Mouse (Mus musculus) CD4-positive helper T cell, adult 2 months (primary cell): ENCODE data around the gene Pnp.
"Not testable (repeated sequence)": the region's sequence is repeated elsewhere in the genome, so short reads cannot be mapped to it uniquely, and the experiment has no call there.

Source experiments
- DNase-seq: peaks from one replicate; pipeline ENCODE4 v3.0.0-alpha.2; 2012; ENCODE audit warnings: low read depth, missing footprints, low spot score

Pnp gene

DNA sequence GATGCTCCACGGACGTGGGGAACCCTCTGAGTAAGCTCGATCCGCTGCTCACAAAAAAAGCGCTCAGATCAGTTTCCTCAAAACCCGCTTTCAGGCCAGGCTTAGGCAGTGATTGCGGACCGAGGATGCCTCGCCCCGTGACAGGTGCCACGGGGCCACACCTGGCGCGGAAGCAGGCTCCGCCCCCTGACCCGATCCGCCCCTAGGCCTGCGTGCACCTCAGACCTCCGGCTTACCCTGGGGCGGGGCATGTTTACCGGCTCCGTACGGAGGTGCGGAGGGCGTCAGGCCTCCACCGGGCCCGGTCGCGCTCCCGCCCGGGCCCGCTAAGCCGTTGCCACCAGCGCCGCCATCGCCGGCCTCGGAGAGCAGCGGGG lies 517 bp upstream of the Pnp start:
- DNase-seq, result peak; percentile 87

GRCm38 (mm10) chr14:50931493-50932020 lies 675 bp downstream of the Pnp start:
- DNase-seq, result no peak

DNA sequence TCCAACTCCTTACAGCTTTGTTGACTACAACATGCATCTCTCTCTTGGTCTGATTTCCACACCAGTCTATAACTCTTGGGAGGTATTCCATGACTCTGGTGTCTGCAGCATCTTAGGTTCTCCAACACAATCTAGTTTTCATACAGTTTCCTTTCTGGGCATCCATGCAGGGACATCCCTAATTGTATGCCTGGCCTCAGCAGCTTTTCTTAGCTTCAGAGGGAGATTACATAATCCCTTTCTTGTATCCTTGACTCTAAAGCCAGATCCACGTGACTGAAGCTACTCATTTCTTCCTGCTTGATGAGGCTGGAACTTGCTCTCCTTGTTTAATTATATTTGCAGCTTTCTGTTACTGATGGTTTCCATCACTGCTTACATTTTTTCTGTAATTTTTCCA lies 5.8 kb downstream of the Pnp start:
- no peak for DNase-seq

GRCm38 (mm10) chr14:50938119-50938908 lies 7.4 kb downstream of the Pnp start:
- no peak for DNase-seq

DNA sequence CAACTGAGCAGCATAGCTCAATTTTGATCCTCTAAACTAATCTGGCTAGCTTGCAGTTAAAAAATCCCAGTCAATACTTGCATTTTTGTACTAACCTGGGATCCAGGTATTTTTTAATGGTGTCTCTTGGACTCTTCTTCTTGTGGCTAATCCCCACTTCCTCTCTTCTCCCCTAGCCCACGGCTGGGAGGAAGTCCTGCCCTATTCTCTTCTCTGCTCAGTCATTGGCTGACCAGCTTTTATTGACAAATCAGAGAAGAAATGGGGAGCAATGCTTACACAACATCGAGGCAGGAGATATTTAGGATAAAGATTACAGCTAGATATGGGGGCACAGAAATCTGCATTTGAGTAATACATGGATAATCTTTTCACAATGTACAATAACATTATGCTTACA lies 8.1 kb downstream of the Pnp start:
- DNase-seq, result peak; percentile 22

DNA sequence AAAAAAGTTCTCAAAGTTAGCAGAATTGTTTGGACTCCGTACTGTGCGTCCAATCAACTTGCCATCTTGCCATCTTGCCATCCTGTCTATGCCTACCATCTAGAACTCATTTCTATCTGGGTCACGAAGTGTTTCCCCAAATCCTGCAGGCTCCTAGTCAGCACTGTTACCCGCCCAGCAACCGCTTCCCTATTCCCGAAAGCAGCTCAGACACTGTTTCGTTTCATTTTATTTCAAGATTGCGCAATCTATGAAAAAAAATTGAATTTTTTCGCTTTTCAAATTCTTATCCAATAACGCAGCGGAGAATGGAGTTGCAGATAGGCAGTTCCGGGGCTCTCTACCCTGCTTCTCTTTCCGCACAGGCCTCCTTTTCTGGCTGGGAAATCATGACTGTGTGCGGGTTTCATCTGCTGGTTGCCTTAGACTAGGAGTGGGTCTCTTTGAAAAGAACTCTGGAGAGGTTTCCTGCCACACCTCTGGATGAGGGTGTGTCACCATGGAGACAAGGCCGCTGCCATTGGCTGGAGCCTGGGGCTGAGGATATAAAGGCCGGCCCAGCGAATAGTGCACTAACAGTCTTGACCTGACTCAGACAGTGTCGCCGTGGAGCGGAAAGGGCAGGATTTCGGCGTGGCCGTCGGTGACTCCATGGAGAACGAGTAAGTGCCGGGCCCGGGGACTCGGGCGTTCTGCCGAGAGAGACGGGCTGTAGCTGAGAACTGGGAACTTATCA lies 13.2 kb downstream of the Pnp start, which contains the start of gene Gm49342:
Gene Gm49342, plus strand, starts transcription at position 586 of the 736 bp plus-strand sequence.
- DNase-seq, result peak; percentile 90

DNA sequence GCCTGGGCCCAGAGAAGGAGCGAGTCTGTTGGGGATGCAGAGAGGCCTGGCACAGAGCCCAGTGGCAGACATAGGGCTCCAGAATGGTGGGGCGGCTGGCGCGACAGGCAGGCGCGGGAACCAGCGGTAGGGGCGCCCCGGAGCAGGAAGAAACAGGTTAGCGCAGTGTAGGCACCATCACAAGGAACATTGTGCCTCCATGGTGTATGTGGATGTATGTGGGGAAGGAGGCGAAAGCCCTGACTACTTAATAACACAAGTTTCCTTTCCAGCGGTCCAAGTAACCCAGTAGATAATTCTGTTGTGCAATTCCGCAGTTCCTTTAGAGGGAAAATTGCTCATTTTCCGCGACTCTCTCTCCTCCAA lies 13.8 kb downstream of the Pnp start:
- DNase-seq, result not testable (repeated sequence)

DNA sequence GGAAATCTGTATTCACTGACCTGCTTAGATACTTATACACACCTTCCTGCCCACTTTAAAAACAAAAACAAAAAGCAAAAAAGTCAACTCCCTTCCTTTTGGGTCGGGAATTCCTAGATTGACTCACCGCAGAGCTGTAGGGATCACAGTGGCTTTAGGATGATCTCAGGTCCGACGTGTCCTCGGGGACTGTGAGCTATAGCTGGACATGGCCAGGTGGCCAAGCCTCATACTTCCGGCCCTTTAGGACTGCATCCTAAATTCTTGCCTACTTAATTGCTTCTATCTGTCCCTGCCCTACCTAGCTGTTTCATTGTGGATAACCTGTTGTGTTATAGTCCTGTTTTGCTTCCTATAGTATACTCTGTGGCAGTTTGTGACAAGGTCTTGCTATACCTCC lies 14.2 kb downstream of the Pnp start:
- peak; percentile 3 for DNase-seq

DNA sequence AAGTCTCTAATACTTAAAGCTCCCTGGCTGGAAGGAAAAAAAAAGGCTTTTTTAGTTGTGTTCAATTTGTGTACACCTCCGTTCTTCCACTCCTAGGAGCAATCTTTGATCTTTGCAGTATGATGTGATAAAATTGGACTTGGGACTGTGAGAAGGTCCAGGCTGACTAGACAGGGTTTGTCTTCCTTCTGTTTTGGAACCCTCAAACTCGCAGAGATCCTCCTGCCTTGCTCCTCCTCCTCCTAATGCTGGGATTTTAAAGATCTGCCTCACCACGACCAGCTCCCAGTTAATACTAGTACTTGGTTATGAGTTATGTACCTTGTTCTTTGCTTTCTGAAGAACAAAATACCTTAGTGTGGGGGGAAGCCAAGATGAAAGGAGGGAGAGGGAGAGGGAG lies 14.6 kb downstream of the Pnp start:
- not testable (repeated sequence) for DNase-seq

GRCm38 (mm10) chr14:50955487-50955886 lies 24.6 kb downstream of the Pnp start:
- no peak for DNase-seq

DNA sequence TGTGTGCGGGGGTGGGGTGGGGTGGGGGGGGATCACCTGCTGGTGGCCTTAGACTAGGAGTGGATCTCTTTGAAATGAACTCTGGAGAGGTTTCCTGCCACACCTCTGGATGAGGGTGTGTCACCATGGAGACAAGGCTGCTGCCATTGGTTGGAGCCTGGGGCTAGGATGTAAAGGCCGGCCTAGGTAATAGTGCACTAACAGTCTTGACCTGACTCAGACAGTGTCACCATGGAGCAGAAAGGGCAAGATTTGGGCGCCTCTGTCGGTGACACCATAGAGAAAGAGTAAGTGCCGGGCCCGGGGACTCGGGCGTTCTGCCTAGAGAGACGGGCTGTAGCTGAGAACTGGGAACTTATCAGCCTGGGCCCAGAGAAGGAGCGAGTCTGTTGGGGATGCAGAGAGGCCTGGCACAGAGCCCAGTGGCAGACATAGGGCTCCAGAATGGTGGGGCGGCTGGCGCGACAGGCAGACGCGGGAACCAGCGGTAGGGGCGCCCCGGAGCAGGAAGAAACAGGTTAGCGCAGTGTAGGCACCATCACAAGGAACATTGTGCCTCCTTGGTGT lies 25.1 kb downstream of the Pnp start, which contains the start of gene Pnp2:
Gene Pnp2, plus strand, starts transcription at position 51 of the 567 bp plus-strand sequence.
- DNase-seq, result peak; percentile 57

GRCm38 (mm10) chr14:50956724-50957123 lies 25.8 kb downstream of the Pnp start:
- DNase-seq, result not testable (repeated sequence)

DNA sequence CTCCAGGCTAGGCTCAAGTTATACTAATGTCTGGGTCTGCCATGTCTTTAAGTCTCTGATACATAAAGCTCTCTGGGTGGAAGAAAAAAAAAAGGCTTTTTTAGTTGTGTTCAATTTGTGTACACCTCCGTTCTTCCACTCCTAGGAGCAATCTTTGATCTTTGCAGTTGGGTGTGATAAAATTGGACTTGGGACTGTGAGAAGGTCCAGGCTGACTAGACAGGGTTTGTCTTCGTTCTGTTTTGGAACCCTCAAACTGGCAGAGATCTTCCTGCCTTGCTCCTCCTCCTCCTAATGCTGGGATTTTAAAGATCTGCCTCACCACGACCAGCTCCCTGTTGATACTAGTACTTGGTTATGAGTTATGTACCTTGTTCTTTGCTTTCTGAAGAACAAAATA lies 26.3 kb downstream of the Pnp start:
- not testable (repeated sequence) for DNase-seq

- not testable (repeated sequence) for DNase-seq
These were observed 27.6 kb downstream of the Pnp start for GRCm38 (mm10) chr14:50958289-50958995.

GRCm38 (mm10) chr14:50968216-50968980 lies 37.5 kb downstream of the Pnp start:
- DNase-seq, result no peak

- no peak for DNase-seq
These were observed 38.2 kb downstream of the Pnp start for GRCm38 (mm10) chr14:50969041-50969440.

DNA sequence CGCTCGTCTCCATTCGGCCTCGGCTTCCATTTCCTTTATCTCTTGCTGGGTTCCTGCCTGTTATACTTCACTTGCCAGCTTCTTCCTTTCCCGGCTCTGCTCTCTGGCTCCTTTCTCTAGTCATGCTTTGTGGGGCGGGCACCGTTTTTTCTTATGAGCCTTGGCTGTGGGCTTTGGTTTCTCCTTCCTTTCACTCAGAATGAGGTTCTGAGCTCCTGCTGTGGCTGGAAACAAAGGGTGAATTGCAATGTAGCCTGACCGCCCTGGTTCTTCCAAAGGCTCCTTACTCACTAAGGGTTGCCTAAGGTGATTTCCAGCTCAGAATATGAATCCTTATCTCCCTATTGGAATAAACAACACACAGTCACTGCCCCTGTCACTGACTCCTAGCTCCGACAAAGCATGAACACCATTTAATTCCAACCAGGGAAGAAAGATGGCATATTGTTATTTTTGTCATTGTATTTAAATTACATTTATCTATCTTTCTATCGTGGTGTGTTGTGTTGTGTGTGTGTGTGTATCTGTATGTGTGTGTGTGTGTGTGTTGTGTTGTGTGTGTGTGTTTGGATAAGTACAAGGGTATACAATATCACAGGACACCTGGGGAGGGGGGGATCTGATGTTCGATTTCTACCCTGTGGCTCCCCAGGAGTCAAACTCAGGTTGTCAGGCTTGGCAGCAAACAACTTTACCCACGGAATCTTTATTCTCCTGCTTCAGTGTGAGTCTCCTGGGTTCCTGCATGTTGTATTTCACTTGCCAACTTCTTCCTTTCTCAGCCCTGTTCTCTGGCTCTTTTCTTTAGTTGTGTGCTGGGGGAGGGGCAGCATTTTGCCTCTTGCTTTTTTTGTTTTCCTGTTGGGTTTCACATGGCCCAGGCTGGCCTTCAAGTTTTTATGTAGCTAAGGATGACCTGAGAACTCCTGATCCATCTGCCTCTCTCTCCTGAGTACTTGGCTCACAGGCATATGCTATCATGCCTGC lies 39.0 kb downstream of the Pnp start:
- no peak for DNase-seq

DNA sequence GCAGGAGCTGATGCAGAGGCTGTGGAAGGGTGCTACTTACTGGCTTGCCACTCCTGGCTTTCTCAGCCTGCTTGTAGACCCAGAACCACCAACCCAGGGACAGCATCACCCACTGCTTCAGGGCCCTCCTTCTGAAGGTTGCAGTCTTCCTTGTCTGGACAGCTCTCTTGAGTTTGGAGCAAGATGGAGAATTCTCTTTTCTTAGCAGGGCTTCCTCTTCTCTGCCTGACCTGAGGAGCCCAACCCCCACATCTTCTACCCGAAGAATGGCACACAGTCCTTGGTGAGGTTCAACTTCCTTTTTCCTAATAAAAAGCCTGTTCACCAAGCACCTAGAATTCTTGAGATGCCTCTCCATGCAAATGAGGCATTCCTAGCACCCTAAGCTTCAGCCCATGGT lies 39.9 kb downstream of the Pnp start:
- no peak for DNase-seq

DNA sequence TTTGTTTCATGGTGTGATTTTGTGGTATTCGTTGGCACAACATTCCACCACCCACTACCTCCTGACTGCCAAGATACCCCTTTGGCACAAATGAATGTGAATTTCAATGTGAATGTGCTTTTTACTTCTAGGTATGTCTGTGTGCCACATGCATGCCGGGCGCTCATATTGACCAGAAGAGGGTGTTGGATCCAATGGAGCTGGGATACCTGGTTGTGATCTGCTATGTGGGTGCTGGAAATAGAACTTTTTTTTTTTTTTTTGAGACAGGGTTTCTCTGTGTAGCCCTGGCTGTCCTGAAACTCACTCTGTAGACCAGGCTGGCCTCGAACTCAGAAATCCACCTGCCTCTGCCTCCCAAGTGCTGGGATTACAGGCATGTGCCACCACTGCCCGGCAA lies 42.2 kb downstream of the Pnp start:
- DNase-seq, result not testable (repeated sequence)

DNA sequence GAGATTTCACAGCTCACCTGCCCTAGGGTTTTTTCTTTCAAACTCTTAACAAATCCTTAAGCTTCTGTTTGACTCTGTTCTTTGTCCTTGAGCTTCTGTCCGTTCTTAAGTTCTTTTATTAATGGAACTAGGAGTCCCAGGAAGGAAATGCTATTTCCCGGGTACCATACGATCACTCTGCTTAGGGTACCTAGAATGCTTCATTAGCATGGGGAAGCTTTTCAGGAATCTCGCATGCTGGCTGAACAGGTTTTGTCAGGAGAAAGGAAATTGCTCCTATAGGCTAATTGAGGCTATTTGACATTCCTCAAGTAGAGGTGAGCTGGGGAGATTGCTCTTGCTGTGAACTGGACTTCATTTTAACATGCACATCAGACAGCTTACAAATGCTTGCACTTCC lies 42.8 kb downstream of the Pnp start:
- DNase-seq, result no peak
